Mouse (Mus musculus) megakaryocyte, embryonic 14.5 days (primary cell): ENCODE data around the gene Zbtb6.

Source experiments
- FLI1 ChIP-seq: IDR thresholded peaks from 2 replicates; pipeline ENCODE4 v1.6.1; 2012; ENCODE audit warnings: low read length, inconsistent platforms, mixed read lengths
- GATA1 ChIP-seq: IDR thresholded peaks from 3 replicates; pipeline ENCODE4 v1.6.1; 2012; ENCODE audit warnings: mixed read lengths, low read length, inconsistent platforms, borderline replicate concordance

DNA sequence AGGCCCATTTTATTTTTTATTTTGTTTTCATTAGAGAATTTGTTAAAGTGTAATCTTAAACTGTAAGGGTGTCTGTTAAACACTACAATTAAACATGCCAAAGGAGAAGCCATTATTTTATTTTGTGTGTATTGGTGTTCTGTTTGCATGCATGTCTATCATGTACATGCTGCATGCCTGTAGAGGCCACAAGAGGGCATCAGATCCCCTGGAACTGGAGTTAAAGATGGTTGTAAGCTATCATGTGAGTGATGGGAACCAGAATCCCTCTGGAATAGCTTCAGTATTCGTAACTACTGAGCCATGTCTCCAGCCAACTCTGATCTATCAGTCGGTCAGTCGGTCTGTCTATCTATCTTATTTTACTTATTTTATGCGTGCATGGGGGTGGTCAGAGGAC is 17.7 kb upstream of the Zbtb6 start:
- TF ChIP-seq FLI1 (no peak), GATA1 (no peak)
